Mouse (Mus musculus) macrophage (primary cell): ENCODE results near the gene Cracr2b. TPM values are rescaled to one million over a fixed set of nuclear protein-coding genes. Genes with fewer than 3 reads are reported as not detected.
A peak's percentile ranks its signal among the peaks of the same experiment; 100 is the strongest.

Experiments
- H3K27ac ChIP-seq: fragments of 350-480 bp; formaldehyde crosslinking; 2 replicates; pipeline ENCODE4 v1.9.0; 2021
- H3K36me3 ChIP-seq: fragments of 350-480 bp; formaldehyde crosslinking; 2 replicates; pipeline ENCODE4 v1.9.0; 2021; ENCODE audit errors: inconsistent target
- H3K4me3 ChIP-seq: fragments of 350-480 bp; formaldehyde crosslinking; 2 replicates; pipeline ENCODE4 v1.9.0; 2021; ENCODE audit errors: inconsistent target
- H3K79me2 ChIP-seq: fragments of 350-480 bp; formaldehyde crosslinking; 2 replicates; pipeline ENCODE4 v1.9.0; 2021; ENCODE audit errors: inconsistent target
- WGBS: methylation state at CpG from one replicate; pipeline ENCODE4 v1.1.7; 2026; ENCODE audit warnings: inconsistent platforms; ENCODE audit not compliant: missing documents; 5-methylcytosine and 5-hydroxymethylcytosine counted together
- polyA plus RNA-seq: library from polyadenylated mRNA; stranded (reverse); fragments of 250-400 nt; gene quantifications from 3 replicates; pipeline ENCODE4 v1.2.4, GENCODE M21; 2018; ENCODE audit warnings: inconsistent platforms

The Cracr2b gene
- polyA plus RNA-seq, 1 experiment from 2014 or later = 22.0 TPM

DNA sequence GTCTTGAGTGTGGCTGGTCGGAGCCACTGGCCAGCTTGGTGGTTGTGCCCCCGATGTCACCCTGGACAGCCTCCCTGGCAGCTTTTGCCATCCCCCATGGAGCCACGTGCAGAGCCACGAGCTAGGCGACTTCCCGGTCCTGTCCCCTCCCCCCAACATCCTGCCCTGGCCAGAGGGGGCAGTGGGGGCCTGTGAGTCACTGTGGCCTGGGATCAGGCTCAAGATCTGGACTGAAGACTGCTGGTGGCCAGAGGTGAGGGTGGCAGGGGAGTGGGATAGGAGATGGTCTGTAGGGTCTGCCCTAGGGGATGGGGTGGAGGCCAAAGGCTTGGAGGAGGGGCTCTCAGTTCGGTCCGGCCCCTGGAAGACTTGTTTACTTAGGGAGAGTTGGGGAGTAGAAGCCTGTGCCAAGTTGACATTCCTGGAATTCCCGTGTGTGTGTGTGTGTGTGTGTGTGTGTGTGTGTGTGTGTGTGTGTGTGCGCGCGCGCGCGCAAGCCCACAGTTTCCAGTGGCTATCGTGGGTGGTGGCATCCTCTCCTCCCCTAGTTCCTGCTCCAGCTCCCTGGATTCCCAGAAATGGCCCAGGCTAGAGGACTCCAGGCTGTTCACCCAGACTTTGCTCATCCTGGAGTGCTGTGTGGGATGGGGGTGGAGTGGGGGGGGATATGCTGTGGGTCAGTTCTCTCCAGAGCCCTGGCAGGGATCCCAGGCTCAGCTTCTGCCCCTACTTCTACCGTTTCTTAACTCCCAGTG, 15.5 kb downstream of the Cracr2b start:
- peak overlapping the region; percentile 69 for H3K4me3 ChIP-seq
- H3K27ac ChIP-seq = peak overlapping the region; percentile 90
- 1% methylated on average over 16 of the region's 17 CpGs for WGBS

DNA sequence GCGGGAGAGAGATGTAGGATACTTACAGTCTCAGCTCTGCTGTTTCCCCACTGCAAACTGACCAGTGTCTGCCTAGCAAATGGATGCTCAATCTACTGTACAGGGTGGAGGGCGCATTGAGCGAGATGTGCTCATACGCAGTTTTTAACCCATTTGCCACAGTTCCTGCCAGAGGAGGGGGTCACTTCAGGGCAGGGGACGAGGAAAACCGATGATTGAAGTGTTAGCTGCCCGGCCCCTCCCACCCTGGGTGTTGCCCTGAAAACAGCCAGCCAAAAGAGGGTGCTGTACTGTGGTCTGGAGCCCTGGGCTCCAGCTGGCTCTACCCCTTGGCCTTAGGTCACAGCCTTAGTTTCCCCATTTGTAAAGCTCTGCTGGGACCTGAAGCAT, 16.1 kb downstream of the Cracr2b start:
- peak overlapping the region; percentile 90 for H3K27ac ChIP-seq
- 0% methylated on average over 7 of the region's 7 CpGs for WGBS
- peaks cover 5% of the 10 kb centered on the region; the same call in 1 of the 2 replicates for H3K36me3 ChIP-seq
- H3K4me3 ChIP-seq = peak overlapping the region; percentile 69
- H3K79me2 ChIP-seq = peaks cover 66% of the 10 kb centered on the region

More for the DNA sequence above, 15.5 kb downstream of the Cracr2b start:
- peaks cover 64% of the 10 kb centered on the region for H3K79me2 ChIP-seq
- H3K36me3 ChIP-seq = peaks cover 5% of the 10 kb centered on the region; the same call in 1 of the 2 replicates

- Histone ChIP-seq H3K79me2 (peaks cover 64% of the 10 kb centered on the region), H3K36me3 (0 out of 2 replicates have a peak, but pooled peaks cover 4% of the 10 kb centered on the region), H3K4me3 (peak overlapping the region; percentile 69; the same call in 1 of the 2 replicates), H3K27ac (peak overlapping the region; percentile 90)
- 10% methylated on average over 4 of the region's 4 CpGs for WGBS
Observed at GRCm38 (mm10) chr7:141477578-141478269, 16.8 kb downstream of the Cracr2b start.

DNA sequence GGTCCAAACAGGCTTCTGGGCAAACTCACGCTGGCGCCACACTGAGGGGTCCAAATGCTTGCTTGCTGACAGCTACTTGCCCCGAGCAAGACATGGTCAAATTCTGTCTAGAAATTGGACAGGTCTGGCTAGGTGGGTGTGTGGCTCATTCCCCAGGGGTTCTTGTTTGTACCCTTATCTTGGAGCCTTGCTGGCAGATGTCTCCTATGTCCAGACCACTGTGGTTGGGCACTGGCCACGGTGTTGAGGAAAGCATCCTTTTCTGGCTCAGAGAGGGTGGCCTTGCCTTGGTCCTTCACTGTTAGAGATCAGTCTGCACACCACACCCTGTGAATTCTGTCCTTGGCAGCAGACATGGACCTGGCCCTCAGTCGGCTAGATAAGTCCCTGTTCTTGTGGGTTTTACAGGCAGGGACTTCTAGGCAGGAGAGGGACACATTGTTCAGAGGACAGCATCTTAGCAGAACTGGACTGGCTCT, 17.4 kb downstream of the Cracr2b start:
- no peak overlapping the region for H3K4me3 ChIP-seq
- H3K79me2 ChIP-seq = peaks cover 63% of the 10 kb centered on the region
- WGBS = 43% methylated on average over 5 of the region's 5 CpGs
- no peak overlapping the region for H3K27ac ChIP-seq
- peaks cover 5% of the 10 kb centered on the region; the same call in 1 of the 2 replicates for H3K36me3 ChIP-seq

DNA sequence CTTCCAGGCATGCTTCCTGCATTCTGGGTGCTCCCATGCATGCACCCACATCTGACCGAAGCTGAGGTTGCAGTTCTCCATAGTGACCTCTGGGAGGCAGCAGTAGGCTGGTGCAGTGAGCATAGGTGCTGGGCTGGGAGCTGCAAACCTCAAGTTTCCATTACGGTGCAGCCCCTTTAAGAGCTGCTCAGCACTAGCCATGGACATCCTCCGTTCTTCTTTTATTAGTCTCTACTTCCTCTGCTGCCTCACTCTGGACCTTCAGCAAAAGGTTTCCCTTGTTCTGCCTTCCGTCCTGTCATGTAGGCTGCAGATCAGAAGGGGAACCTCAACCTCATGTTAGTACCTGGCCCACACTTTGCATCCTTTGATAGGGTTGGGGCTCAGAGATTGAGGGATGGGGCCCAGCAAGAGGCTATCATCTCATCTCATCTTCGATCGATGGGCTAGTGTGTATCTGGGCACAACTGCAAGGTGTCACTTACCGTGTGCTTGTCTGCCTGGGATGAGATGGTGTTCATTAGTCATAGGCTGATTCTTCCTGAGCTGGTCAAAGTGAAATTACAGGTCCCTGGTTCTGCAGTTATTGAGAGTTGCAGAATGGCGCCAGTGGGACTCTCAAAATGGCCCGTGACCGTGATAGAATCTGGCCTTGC, 20.1 kb downstream of the Cracr2b start:
- peaks cover 30% of the 10 kb centered on the region; the same call in 1 of the 2 replicates for H3K36me3 ChIP-seq
- no peak overlapping the region for H3K27ac ChIP-seq
- 26% methylated on average over 10 of the region's 10 CpGs for WGBS
- peaks cover 59% of the 10 kb centered on the region for H3K79me2 ChIP-seq
- H3K4me3 ChIP-seq = no peak overlapping the region

DNA sequence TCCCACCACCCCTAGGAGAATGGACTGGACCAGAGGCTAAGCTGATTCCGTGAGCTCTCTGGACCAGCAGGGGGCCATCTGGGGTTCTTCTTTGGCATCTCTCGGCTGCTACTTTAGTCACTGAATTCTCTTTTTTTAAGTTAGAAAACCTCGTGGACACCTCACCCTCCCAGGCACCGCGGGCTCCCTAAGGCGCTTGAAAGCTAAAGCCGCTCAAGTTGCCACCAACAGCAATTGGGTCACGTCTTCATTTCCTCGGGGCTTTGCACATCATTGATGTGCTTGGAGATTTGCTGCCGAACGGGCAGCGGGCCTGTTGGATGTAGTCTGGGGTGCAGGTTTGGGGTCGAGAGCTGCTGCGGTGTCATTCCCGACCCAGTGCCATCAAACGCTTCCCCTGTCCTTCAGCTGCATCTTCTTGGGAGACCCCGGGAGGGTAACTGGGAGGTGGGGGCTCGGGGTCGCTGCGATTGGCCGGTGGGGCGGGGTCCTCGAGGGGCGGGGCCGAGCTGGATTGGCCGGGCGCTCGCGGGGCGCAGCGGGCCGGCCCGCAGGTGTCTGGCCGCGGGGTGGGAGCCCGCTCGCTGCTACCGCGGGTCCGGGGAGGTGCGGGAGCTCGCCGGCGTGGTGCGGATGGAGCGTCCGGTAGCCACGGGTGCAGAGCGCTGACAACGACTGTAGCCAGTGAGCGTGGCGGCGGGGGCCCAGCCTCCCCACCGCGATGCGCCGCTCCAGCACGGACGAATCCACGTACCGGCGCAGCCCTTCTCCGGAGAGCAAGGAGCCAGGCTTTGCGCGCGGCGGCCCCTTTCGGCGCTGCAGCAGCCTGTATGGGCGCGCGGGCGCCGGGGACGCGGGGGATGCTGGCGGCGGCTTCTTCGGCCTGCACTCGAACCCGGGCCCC, 20.9 kb downstream of the Cracr2b start:
- H3K4me3 ChIP-seq = no peak overlapping the region
- H3K27ac ChIP-seq = no peak overlapping the region
- H3K79me2 ChIP-seq = peaks cover 54% of the 10 kb centered on the region
- peaks cover 38% of the 10 kb centered on the region; the same call in 1 of the 2 replicates for H3K36me3 ChIP-seq
- 22% methylated on average over 74 of the region's 81 CpGs for WGBS

- Histone ChIP-seq H3K27ac (no peak overlapping the region), H3K36me3 (peaks cover 45% of the 10 kb centered on the region; the same call in 1 of the 2 replicates), H3K79me2 (peaks cover 49% of the 10 kb centered on the region), H3K4me3 (no peak overlapping the region)
- 86% methylated on average over 11 of the region's 11 CpGs for WGBS
Observed at GRCm38 (mm10) chr7:141482531-141483024, 21.7 kb downstream of the Cracr2b start.

GRCm38 (mm10) chr7:141483114-141483653, 22.3 kb downstream of the Cracr2b start:
- peaks cover 43% of the 10 kb centered on the region for H3K79me2 ChIP-seq
- H3K36me3 ChIP-seq = peaks cover 45% of the 10 kb centered on the region; the same call in 1 of the 2 replicates
- 100% methylated on average over 4 of the region's 6 CpGs for WGBS
- H3K4me3 ChIP-seq = no peak overlapping the region
- no peak overlapping the region for H3K27ac ChIP-seq

- H3K4me3 ChIP-seq = no peak overlapping the region
- peaks cover 36% of the 10 kb centered on the region; the same call in 1 of the 2 replicates for H3K79me2 ChIP-seq
- H3K36me3 ChIP-seq = peaks cover 47% of the 10 kb centered on the region; the same call in 1 of the 2 replicates
- H3K27ac ChIP-seq = no peak overlapping the region
- WGBS = 90% methylated on average over 5 of the region's 5 CpGs
Observed at GRCm38 (mm10) chr7:141484186-141485120, 23.6 kb downstream of the Cracr2b start.

DNA sequence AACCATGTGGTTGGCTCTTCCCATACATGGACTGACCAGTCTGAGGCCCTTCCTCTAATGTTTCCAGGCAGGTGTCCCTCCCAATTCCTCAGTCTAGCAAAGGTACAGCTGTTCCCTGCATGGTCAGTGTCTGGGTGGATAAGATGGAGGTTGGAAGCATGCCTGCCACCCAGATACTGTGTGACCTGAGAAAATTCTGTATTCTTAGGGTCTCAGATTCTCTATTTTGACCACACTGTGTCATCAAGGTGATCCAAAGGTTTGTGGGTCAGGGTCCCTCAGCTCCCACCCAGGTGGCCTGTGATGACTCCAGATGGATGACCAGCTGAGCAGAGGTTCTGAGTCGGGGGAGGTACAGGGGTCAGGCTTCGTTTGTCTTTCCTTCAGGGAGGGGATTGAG, 24.3 kb downstream of the Cracr2b start:
- WGBS = 75% methylated on average over 2 of the region's 2 CpGs
- Histone ChIP-seq H3K36me3 (peaks cover 49% of the 10 kb centered on the region; the same call in 1 of the 2 replicates), H3K4me3 (no peak overlapping the region), H3K27ac (no peak overlapping the region), H3K79me2 (peaks cover 32% of the 10 kb centered on the region; the same call in 1 of the 2 replicates)

- Histone ChIP-seq H3K79me2 (peaks cover 30% of the 10 kb centered on the region; the same call in 1 of the 2 replicates), H3K4me3 (no peak overlapping the region), H3K36me3 (peaks cover 49% of the 10 kb centered on the region; the same call in 1 of the 2 replicates), H3K27ac (no peak overlapping the region)
- WGBS = 93% methylated on average over 2 of the region's 2 CpGs
Observed at GRCm38 (mm10) chr7:141485606-141486005, 24.7 kb downstream of the Cracr2b start.

- Histone ChIP-seq H3K4me3 (no peak overlapping the region), H3K79me2 (peaks cover 30% of the 10 kb centered on the region; the same call in 1 of the 2 replicates), H3K36me3 (peaks cover 49% of the 10 kb centered on the region; the same call in 1 of the 2 replicates), H3K27ac (no peak overlapping the region)
- WGBS = 100% methylated on average over 1 of the region's 1 CpGs
Observed at GRCm38 (mm10) chr7:141486239-141486638, 25.3 kb downstream of the Cracr2b start.
